Mouse (Mus musculus) adrenal gland, postnatal 10 days (tissue): ENCODE data around the gene Rmi2. TPM values are rescaled to one million over a fixed set of nuclear protein-coding genes. Genes with fewer than 3 reads are reported as not detected.

Source experiments
- DNase-seq: peaks from one replicate; pipeline ENCODE4 v3.0.0; 2021; ENCODE audit warnings: mixed read lengths
- total RNA-seq, 2 experiments: library from RNA; stranded (reverse); gene quantifications; 2 replicates each; pipeline ENCODE4 v1.2.3; 2021

The Rmi2 gene
- total RNA-seq, 2 experiments from 2014 or later = 1.6 to 1.8 TPM

- DNase-seq = peak; percentile 61
Measured at GRCm38 (mm10) chr16:10866841-10867240, 32.0 kb downstream of the Rmi2 start.

GRCm38 (mm10) chr16:10867501-10867900 is 32.6 kb downstream of the Rmi2 start:
- DNase-seq = no peak

GRCm38 (mm10) chr16:10867904-10868440 is 33.1 kb downstream of the Rmi2 start:
- peak; percentile 79 for DNase-seq

GRCm38 (mm10) chr16:10870969-10871368 is 36.1 kb downstream of the Rmi2 start:
- no peak for DNase-seq

GRCm38 (mm10) chr16:10872825-10873360 is 38.0 kb downstream of the Rmi2 start:
- no peak for DNase-seq

- peak; percentile 93 for DNase-seq
Measured at GRCm38 (mm10) chr16:10873654-10874053, 38.8 kb downstream of the Rmi2 start.

GRCm38 (mm10) chr16:10878227-10878626 is 43.4 kb downstream of the Rmi2 start:
- no peak for DNase-seq

GRCm38 (mm10) chr16:10879467-10879866 is 44.6 kb downstream of the Rmi2 start:
- DNase-seq = peak; percentile 79

GRCm38 (mm10) chr16:10881231-10881962 is 46.5 kb downstream of the Rmi2 start:
- peak; percentile 64 for DNase-seq

GRCm38 (mm10) chr16:10887436-10887835 is 52.6 kb downstream of the Rmi2 start:
- no peak for DNase-seq

GRCm38 (mm10) chr16:10890363-10890762 is 55.5 kb downstream of the Rmi2 start:
- no peak for DNase-seq

- DNase-seq = peak; percentile 82
Measured at GRCm38 (mm10) chr16:10893161-10893560, 58.3 kb downstream of the Rmi2 start.

GRCm38 (mm10) chr16:10895906-10896305 is 61.0 kb downstream of the Rmi2 start:
- no peak for DNase-seq

GRCm38 (mm10) chr16:10897372-10897771 is 62.5 kb downstream of the Rmi2 start:
- DNase-seq = no peak

GRCm38 (mm10) chr16:10900736-10901135 is 65.9 kb downstream of the Rmi2 start:
- no peak for DNase-seq

GRCm38 (mm10) chr16:10901956-10902355 is 67.1 kb downstream of the Rmi2 start:
- DNase-seq = no peak

- no peak for DNase-seq
Measured at GRCm38 (mm10) chr16:10902849-10903248, 68.0 kb downstream of the Rmi2 start.

- no peak for DNase-seq
Measured at GRCm38 (mm10) chr16:10905661-10906113, 70.8 kb downstream of the Rmi2 start.

- peak; percentile 37 for DNase-seq
Measured at GRCm38 (mm10) chr16:10910541-10910940, 75.7 kb downstream of the Rmi2 start.

GRCm38 (mm10) chr16:10911061-10911460 is 76.2 kb downstream of the Rmi2 start:
- no peak for DNase-seq

GRCm38 (mm10) chr16:10915066-10915465 is 80.2 kb downstream of the Rmi2 start:
- no peak for DNase-seq

GRCm38 (mm10) chr16:10916271-10916670 is 81.4 kb downstream of the Rmi2 start:
- no peak for DNase-seq

- no peak for DNase-seq
Measured at GRCm38 (mm10) chr16:10919856-10920255, 85.0 kb downstream of the Rmi2 start.

- no peak for DNase-seq
Measured at GRCm38 (mm10) chr16:10923561-10923960, 88.7 kb downstream of the Rmi2 start.
